Mouse (Mus musculus): ENCODE measurements at regions not wholly inside any gene's neighbourhood (a gene's known extent, or its start where the extent isn't known, plus 50 kb on each side); places are given as distances from the start of the nearest gene placed in this dataset.

DNA sequence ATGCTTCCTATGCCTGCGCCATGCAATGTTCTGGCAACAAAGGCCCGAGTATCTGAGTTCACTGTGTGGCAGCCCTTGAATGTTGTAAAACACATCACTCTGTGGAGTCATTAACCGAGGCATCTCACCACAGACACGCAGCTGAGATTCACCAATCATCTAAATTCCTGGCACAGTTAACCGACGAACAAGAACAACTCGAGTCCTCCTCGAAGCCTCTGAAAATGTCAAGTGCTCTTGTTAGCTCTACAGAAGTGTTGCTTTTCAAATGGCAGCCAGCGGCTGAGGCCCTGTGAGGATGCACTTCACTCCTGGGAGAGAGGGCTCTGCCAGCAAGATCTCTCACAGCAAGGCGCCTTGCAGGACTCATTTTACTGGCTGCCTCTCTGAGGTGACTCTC is 173.0 kb downstream of the Syk start:
- H3K4me1 ChIP-seq, result peaks cover 16% of the 10 kb centered on the region

DNA sequence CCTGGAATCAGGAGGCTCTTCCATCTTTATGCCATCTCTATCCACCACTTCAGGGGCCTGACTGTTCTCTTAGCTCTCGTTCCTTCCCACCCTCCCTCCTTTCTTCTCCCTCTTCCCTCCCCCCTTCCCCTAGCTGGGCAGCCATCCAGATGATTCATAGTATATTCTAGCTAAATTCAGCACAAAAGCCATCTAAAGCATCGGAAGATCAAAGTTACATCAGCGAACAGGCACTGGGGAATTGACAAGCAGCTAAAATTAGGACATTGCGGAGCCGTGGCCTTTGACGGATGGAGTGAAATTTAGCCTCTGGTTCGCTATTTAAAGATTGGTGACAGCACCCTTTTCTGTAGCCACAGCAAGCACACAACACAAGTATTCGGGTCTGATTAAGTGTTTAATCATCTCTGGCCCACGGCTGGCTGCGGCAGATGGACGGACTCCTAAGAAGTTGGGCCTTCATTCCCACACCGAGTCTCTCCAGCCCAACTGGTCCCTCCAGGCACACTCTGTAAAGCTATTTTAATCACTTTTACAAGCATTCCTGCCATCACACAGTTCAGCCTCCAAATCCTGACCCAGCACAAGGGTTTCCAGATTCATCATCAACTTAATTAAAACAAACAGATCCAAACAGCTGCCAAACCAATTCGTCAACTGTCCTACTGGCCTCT is 163.8 kb downstream of the Auh start:
- WGBS, result 77% methylated on average over 13 of the region's 13 CpGs
- Histone ChIP-seq H3K36me3 (replicated peaks) (no peaks in the 10 kb centered on the region), H3K4me3 (no peak overlapping the region), H3K4me1 (peaks cover 10% of the 10 kb centered on the region), H3K27ac (no peak overlapping the region), H3K9me3 (no peaks in the 10 kb centered on the region), H3K27me3 (ENCODE audit: poor library complexity, severe bottlenecking) (no peaks in the 10 kb centered on the region)
- DNase-seq (ENCODE audit: extremely low spot score, low spot score), result no peak

More for the DNA sequence above, 173.0 kb downstream of the Syk start:
- H3K4me3 ChIP-seq, result no peak overlapping the region
- no peaks in the 10 kb centered on the region for H3K36me3 ChIP-seq (replicated peaks)
- 77% methylated on average over 10 of the region's 10 CpGs for WGBS
- no peak for DNase-seq (ENCODE audit: extremely low spot score, low spot score)
- H3K27ac ChIP-seq, result no peak overlapping the region
- peaks cover 3% of the 10 kb centered on the region; the same call in 1 of the 2 replicates for H3K27me3 ChIP-seq (ENCODE audit: poor library complexity, severe bottlenecking)
- no peaks in the 10 kb centered on the region for H3K9me3 ChIP-seq

DNA sequence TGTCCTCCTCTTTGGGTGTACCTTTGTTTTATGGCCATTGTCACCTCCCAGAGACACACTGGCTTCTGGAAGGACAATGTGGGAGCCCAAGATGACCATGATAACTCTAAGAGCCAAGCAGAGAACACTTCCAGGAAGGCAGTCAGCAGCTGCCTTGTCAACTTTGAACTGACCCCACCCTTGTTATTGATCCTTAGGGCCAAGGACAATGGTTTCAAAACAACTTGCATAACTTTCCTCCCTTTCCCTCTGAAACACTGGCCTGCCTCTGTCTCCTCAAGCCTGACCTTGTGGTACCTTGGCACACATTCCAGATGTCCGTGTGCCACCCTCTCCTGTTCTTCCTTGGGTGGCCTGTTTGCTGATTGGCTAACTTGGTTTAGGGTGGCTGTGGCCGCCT is 163.2 kb downstream of the Auh start:
- Histone ChIP-seq H3K4me3 (no peak overlapping the region), H3K27ac (no peak overlapping the region), H3K9me3 (no peaks in the 10 kb centered on the region), H3K27me3 (ENCODE audit: poor library complexity, severe bottlenecking) (no peaks in the 10 kb centered on the region), H3K4me1 (peaks cover 10% of the 10 kb centered on the region), H3K36me3 (replicated peaks) (no peaks in the 10 kb centered on the region)
- WGBS, result 82% methylated on average over 2 of the region's 2 CpGs
- no peak for DNase-seq (ENCODE audit: extremely low spot score, low spot score)

DNA sequence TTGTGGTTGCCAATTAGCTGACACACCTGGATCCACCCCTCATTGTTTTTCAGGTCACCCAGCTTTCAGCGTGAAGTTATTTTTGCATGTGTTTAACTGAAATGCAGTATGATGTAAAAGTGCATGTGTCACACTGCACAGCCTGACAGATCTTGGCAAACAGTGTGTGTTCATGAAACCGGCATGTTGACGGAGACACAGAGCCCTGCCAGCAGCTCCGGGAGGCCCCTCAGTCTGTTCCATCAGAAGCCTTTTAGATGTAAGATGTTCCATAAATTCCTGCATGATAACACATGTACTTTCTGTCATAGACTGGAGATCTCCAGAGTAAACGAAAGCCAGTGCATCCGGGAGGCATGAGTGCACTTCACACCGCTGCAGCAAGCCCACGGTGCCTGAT is 159.5 kb downstream of the Auh start:
- Histone ChIP-seq H3K36me3 (replicated peaks) (no peaks in the 10 kb centered on the region), H3K27ac (no peak overlapping the region), H3K4me3 (no peak overlapping the region), H3K27me3 (ENCODE audit: poor library complexity, severe bottlenecking) (no peaks in the 10 kb centered on the region), H3K4me1 (peaks cover 10% of the 10 kb centered on the region), H3K9me3 (no peaks in the 10 kb centered on the region)
- no peak for DNase-seq (ENCODE audit: extremely low spot score, low spot score)
- WGBS, result 96% methylated on average over 8 of the region's 8 CpGs

DNA sequence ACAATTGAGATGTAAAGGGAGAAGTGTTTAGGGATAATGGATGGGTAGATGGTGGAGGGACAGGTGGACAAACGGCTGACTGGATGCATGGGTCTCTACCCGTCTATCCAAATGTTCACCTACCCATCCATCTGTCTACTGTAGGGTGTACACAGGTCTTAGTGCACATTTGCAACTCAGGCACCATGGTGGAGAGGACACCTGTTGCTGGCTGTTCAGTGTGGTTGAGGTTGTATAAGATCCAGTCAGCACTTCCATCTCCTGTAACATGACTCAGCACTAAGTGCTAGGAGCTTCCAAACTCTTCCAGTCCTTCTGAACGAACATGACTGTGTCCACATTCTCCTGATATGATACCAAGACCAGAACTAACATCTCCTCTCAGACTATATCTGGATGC is 158.0 kb downstream of the Auh start:
- no peak overlapping the region for H3K4me3 ChIP-seq
- DNase-seq (ENCODE audit: extremely low spot score, low spot score), result no peak
- 87% methylated on average over 3 of the region's 3 CpGs for WGBS
- no peaks in the 10 kb centered on the region for H3K27me3 ChIP-seq (ENCODE audit: poor library complexity, severe bottlenecking)
- no peaks in the 10 kb centered on the region for H3K9me3 ChIP-seq
- no peaks in the 10 kb centered on the region for H3K36me3 ChIP-seq (replicated peaks)
- no peaks in the 10 kb centered on the region for H3K4me1 ChIP-seq
- no peak overlapping the region for H3K27ac ChIP-seq

DNA sequence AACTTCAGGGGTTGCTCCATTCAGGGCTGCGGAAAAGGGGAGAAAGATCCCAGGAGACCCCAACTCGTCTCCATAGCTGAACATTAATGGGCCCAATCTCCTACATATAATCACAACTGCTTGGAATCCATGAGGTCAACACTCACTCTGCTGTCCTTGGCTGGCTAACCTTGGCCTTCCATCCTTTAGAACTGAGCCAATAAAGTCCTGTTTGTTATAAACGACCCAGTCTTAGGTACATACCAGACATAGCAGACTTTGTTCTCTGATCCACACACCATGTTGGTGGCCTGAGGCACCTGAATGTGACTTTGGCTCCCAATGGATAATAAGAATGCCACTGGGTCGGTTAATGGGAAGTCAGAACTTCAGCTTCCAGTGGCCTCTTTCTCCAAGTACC is 157.4 kb downstream of the Auh start:
- DNase-seq (ENCODE audit: extremely low spot score, low spot score), result no peak
- WGBS, result 83% methylated on average over 4 of the region's 4 CpGs
- Histone ChIP-seq H3K4me3 (no peak overlapping the region), H3K27ac (no peak overlapping the region), H3K27me3 (ENCODE audit: poor library complexity, severe bottlenecking) (no peaks in the 10 kb centered on the region), H3K9me3 (no peaks in the 10 kb centered on the region), H3K36me3 (replicated peaks) (no peaks in the 10 kb centered on the region), H3K4me1 (no peaks in the 10 kb centered on the region)

DNA sequence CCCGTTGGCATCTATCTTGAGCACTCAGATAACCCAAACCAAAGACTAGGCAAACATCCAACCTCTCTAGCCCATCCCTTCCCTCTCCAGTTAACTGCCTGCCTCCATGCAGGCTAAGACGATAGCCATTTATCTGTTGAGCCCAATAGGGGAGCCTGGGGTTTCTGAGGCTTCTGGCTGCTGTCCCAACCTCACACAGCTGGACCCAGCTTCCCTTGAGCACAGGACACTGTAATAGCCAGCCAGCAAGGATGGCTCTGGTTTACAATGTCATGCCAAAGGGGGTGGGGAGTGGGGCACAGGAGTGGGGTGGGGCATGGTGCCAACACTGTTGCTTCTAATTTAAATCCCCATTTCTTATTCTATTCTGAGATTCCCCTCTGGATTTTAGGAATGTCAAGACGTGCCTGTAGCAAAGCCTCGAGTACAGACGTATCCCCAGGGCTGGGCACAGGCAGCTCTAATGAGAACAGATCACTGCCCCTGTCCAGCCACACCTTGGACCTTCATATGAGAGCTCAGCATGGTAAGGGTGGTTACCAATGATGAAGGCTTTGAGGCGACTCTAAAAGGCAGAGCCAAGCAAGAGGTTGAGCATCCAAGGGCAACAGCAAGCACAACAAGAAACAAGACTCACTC is 152.0 kb downstream of the Auh start:
- no peak for DNase-seq (ENCODE audit: extremely low spot score, low spot score)
- peaks cover 14% of the 10 kb centered on the region; the same call in 1 of the 2 replicates for H3K4me1 ChIP-seq
- H3K9me3 ChIP-seq, result no peaks in the 10 kb centered on the region
- H3K4me3 ChIP-seq, result no peak overlapping the region
- no peaks in the 10 kb centered on the region for H3K36me3 ChIP-seq (replicated peaks)
- H3K27ac ChIP-seq, result no peak overlapping the region
- 81% methylated on average over 6 of the region's 6 CpGs for WGBS
- no peaks in the 10 kb centered on the region for H3K27me3 ChIP-seq (ENCODE audit: poor library complexity, severe bottlenecking)

DNA sequence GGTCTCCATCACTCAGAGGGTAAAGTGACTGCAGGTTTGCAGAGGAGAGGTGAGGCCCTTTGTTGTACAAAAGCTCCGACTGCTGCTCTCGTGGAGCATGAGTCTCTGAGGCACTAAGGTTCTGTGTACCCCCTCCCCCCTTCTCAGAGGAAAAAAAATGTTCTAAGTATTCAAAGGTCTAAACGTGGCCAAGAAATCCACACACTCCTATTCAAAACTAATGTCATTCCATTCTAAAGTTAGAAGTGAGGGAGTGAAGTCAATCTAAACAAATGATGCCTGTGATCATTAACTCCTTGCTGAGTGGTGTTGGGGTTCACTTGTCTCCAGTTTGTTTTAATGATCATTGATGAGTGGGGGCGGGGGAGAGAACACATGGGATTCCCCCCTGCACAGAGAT is 150.6 kb downstream of the Auh start:
- no peak overlapping the region for H3K4me3 ChIP-seq
- DNase-seq (ENCODE audit: extremely low spot score, low spot score), result no peak
- H3K4me1 ChIP-seq, result peaks cover 14% of the 10 kb centered on the region; the same call in 1 of the 2 replicates
- WGBS, result 56% methylated on average over 4 of the region's 4 CpGs
- H3K36me3 ChIP-seq (replicated peaks), result no peaks in the 10 kb centered on the region
- no peaks in the 10 kb centered on the region for H3K27me3 ChIP-seq (ENCODE audit: poor library complexity, severe bottlenecking)
- H3K9me3 ChIP-seq, result no peaks in the 10 kb centered on the region
- no peak overlapping the region for H3K27ac ChIP-seq
